Mouse (Mus musculus) T-helper 17 cell (primary cell): Measurements from ENCODE around the gene Wrap73.

Source experiments
- in situ Hi-C, 2 experiments: fragments of 300-600 bp; cut with MboI, MseI; formaldehyde crosslinking; loops; 1 replicate in 1 of 2; 2 replicates in 1 of 2; pipeline ENCODE4 v1.15.1; 2025; ENCODE audit warnings: high pct_unique_total_duplicates in 2 of 2

Gene Wrap73

DNA sequence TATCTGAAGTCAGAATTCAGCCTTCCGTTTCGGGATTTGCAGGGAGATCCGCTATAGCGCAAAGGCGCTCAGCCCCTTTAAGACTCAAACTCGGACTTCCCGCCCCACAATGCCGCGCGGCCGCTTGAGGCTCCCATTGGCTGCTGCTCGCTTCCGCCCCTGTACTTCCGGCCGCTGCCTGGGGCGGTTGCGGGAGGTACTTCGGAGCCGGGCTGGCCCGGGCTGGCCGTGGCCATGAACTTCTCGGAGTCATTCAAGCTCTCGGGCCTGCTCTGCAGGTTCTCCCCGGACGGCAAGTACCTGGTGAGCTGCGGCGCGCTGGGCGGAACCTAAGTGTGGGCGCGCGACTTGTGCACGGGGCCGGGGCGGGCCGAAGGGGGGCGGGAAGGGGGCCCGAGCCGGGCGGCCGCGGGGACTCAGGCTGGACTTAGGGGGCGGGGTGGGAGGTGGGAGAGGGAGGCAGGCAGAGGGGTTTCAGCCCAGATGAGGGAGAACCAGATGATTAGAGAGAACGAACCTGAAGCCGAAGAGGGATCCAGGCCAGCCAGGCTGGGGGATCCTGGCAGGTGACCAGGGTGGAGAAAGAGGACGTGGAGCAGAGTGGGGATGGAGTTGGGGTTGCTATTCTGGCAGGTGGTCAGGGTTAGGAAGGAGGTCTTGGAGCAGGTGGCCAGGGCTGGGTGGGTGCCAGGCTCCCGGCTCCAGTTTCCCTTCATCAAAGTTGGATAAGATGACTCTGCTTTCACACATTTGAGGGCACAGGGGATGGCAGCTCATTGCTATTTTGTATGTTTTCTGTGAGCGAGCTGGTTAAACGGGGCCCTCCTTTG is at the start of gene Wrap73:
Gene Wrap73, plus strand, starts transcription at position 162 of the 830 bp plus-strand sequence.
- in situ Hi-C loops = loop anchor here (10.0 to 25.0 kb wide), 4 partner anchors 178 to 1980 kb away; partner anchors contain the start of genes Espn (in 1 of the 2), Gpr153 (in 1 of the 2) and Hes2 (in 1 of the 2)

DNA sequence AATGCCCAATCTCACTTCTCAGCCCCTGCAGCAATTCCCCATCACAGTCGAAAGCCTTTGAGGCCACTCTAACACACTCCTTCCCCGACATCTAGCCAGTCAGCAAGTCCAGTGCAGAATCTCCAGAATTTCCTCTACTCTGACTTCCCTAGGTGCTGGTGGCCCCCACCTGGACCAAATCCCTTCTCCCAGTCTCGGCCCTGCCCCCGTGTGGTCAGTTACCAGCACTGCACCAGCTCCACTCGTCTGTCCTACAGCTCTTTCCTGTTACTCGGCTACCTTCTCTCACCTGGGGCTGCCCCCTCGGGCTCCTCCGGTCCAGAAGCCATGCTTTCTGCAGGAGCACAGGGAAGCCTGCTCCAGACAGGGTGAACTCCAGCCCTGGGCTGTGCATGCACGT is 49.0 kb upstream of the Wrap73 start:
- in situ Hi-C loops = no loop called here

DNA sequence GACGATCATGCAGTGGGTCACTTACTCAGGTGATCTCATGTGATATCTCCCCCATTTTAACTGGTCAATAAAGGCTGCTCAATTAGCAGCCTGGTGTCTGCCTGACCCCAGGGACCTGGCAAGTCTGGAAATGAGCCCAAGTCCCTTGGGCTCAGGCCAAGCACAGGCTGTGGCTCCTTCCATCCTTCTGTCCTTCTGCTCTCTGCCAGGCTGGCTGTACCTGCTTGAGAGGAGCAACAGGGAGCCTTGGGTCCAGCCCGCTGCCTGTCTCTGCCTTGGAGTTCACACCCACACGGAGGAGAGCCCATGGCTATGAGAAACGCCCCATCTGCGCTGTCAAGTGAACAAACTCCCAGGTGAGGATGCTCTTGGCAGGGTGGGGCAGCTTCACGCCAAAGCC is 46.1 kb upstream of the Wrap73 start:
- in situ Hi-C loops = no loop called here

DNA sequence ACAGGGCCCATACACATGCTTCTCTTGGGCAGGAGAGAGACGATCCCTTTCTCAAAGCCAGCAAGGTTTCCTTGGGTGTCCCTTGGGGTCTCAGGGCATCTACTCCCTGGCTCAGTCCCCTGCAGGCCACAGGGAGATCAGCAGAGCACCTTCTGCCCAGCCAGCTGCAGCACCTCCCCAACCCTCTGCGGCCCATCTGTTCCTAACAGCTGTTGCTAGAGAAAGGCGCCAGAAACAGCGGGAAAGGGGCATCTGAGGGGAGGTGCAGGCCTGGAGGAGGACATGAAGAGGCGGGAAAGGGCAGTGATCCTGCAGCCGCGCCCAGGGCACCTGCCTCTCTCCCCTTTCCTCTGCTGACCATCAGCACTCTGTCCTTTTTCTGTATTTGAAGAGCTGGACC is 42.8 kb upstream of the Wrap73 start:
- in situ Hi-C loops = no loop called here

DNA sequence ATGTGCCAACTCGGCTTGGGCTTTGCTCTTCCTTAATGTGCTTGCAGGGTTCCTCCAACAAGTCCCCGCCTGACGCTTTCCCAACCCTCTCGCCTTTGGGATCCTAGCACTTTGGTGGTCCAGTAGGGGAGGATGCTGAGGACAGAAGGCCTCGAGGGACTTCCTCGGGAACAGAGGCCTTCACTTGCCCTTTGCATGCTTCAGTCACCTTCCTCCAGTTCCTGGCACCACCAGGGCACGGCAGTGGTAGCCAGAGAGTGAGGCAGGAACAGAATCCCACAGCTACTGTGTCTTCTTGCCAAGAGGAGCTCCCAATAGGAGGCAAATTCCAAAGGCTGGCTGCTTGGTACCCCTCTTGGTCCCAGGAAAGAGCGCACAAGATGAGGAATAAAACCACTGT is 38.8 kb upstream of the Wrap73 start:
- in situ Hi-C loops = no loop called here

DNA sequence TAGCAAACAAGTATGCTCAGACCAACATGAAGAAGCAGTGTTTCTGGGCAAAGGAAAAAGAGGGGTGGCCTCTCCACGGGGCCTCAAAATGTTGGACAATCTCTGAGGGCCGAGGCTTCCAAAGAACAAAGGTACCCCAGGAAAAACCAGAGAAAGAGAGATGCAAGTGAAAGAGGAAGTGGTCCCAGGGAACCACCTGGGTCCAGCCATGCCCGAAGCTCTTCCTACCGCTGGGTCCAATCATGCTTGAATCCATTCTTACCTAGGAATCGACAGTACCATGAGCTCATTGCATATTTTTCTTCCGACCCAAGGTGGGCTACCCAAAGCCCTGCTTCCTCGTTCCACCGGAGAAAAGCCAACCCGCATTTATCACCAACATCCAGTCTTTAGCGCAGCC is 38.3 kb upstream of the Wrap73 start:
- in situ Hi-C loops = no loop called here

DNA sequence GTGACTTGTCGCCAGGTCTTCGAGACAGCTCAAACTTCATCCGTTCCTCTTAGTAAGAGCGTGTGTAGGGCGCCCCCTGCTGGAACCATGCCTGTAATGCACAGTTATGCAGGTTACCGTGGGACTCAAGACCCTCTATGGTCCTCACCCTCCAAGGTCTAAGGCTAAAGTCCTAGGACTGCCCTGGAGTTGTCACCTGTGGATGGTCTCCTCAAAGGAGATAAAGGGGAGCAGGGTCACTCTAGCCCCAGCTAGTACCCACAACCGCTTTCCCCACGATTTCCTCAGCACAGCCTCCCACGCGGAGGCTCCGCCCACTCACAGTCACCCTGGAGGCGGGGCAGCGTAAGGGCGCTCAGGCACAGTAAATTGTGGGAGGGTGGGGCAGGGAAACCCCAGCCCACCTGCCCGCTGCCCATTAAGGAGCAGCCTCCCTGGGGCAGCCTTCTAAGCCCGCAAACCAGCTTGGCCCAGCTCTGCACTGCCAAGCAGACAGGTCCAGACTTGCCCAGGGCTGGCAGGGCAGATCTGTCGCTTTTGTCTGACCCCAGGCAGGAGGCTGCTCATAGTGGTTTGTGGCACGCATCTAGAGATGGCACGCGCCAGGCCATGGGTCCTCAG is 36.7 kb upstream of the Wrap73 start:
- in situ Hi-C loops = no loop called here

DNA sequence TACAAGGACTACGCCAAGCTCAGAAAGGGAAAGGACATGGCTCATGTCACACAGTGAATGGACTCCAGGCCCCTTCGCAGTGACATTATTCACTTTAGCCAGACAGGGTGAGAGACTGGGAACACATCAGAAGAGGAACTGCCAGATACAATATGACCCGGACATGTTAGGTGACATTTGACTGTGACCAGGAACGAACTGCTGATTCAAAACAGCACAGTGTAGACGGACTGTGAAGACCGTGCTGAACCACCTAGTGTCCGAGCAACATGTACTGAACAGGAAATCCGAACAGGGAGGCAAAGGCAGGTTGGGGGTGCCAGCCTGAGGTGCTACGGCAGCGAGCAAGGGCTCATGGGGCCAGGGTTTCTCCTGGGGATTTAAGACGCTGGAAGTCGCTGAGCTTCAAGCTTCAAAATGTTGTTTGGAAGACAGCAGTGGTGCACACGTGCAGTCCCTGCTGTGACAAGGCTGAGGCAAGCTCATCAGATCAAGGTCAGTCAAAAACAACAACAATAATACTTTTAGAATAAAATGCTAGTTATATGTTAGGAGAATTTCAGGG is 35.6 kb upstream of the Wrap73 start:
- in situ Hi-C loops = no loop called here

DNA sequence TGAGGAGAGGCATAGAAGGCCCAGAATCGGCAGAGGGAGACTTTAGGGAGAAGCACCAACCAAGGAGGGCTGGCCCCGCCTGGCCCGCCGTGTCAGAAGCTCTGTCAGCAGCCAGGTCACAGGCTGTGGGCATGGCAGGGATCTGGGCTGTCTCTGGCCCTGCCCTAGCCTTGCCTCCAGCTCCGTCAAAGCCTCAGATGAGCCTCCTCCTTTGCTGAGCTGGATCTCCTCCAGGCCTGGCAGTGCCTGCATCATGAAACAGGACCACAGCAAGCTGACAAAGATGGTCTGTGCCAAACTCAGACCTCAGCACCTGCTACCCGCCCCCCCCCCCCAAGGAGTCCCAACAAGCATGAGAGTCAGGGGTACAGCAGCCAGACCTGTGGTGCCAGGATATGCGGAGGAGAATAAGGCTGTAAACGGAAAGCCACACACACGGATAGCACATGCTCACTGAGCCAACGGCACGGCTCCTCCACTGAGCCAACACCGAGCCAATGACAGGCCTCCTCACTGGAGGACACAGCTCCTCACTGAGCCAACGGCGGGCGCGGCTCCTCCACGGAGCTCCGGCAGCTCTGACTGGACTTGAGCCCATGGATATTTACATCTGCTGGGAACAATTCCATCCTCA is 32.8 kb upstream of the Wrap73 start:
- in situ Hi-C loops = no loop called here

DNA sequence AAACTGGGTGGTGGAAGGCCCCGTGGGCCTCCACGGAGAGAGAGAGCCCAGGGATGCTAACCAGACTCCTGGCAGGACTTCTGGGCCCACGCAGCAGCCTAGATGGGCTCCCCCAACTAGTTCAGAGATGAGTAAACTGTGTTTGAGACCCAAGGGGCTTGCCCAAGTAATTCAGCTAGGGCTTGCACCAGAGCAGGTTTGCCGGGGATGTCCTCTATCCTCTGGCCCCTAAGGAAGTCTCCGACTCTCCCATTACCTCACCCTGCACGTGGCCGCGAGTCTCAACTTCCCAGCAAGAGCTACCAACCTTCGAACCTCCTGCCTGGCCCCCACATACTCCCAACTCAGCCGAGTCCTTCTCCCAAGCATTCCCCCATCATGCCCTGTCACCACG is 32.3 kb upstream of the Wrap73 start:
- in situ Hi-C loops = no loop called here

DNA sequence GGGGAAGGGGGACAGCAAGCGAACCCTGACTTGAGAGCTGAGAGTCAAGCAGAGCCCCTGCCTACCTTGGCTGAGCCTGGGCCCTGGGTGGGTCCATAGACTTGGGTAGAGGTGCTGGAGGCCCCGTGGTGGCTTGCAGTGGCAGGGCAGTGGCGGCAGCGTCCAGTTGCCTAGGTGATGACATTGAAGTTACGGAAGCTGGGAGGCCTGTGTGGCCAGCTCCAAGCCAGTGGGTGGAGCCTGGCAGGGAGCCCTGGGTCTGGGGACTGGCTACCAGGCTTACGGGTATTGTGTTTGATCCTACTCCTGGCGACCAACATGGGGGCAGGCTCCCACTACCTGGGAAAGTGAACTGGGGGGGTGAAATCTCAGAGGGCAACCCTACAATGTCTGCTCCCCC is 25.8 kb upstream of the Wrap73 start:
- in situ Hi-C loops = no loop called here

DNA sequence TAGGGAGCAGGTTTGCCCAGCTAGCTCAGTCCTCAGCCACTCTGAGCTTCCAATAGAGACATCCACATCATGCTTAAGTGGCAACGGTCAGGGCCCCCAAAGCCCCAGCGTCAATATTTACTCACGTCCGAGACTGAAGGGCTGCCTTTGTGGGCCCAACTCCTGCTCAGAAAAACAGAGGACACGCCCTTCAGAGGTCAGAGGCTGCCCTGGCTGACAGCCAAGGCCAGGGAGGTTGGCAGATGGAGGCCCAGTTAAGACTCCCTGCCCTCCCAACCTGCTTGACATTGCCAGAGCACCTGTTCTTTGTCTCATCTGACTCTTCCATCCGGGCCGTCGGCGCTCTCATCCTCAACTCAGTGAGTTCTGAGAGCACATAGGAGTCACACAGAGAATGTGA is 23.4 kb upstream of the Wrap73 start:
- in situ Hi-C loops = no loop called here

DNA sequence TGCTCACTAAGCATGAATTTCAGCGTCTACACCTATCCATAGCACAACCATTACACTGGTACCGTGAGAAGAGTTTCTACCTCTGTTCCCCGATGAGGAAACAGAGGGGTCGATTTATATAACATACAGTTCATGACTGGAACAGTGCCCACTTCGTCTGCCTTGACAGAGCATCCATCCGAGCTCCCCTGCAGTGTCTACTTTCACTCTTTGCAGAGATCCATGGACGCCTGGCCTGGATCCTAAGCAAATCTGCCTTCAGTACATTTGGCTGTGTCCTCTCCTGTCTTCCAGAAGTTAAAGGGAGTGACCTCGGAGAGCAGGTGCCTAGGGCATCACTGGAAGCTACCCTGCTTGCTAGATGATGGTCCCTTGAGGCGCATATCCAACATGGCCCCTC is 23.0 kb upstream of the Wrap73 start:
- in situ Hi-C loops = no loop called here

DNA sequence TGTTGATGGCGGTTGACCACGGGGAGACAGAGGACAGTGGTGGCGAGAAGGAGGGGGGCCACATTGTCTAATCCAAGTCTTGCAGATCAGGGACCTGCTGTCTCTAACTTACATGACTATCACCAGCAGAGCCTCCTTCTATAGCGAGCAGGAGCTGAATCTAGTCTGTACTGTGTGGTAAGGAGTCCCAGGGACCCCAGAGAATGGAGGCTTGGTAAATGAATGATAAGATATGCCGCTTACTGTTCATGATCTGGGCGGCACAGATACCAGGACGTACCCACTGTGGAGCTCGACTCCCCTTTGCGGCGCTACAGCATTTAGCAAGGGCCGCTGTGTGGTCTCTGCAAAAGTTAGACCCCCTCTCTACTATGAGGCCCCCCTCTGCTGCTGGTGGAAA is 20.4 kb upstream of the Wrap73 start:
- in situ Hi-C loops = no loop called here

DNA sequence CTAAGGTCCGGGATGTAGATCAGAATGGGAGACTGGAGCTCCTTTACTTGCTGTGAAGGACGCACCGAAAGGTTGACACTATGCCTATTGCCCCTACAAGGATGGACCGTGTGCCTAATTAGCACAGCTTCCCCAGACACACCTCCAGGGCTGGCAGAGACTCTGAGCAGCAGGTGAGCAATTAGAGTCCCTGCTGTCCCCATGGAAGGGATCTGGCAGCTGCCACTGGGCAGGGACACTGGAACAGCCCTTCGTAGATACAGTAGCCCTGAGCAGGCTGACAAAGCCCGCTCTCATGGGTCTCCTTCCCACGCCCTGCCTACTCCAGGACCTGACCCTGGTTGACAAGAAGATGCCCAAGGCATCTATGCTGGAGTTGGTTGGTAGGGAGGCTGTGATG is 19.8 kb upstream of the Wrap73 start:
- in situ Hi-C loops = no loop called here

DNA sequence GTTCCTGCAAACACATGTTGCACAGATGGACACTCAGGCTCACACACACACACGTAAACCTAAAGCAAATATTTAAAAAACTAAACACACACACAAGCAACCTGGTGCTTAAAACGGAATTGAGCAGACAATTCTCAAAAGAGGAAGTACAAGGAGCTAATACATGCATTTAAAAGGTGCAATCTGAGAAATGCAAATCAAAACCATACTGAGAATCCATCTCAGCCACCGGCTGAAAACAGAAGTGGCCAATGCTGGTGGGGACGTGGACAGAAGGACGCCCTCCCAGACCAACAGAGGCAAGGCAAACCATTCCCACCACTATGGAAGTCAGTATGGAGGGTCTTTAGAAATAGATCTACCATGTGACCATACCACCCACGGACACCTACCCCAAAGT is 18.6 kb upstream of the Wrap73 start:
- in situ Hi-C loops = no loop called here

DNA sequence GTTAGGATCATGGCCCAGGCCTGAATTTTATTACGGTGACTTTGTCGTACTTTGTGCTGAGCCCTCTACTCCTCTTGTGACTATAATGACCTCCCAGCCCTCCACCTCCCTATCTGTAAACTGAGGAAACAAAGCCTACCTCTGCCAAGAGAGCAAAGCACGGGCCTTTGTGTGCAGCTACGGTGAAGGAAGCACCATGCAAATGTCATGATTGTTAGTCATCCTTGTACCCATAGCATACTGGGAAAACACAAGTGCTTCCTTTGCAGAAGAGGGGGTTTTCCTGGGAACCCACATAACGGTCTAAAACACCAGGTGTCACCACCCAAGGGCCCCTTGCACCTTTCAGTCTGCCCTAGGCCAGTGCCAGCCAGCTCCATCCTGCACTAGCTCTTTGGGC is 17.0 kb upstream of the Wrap73 start:
- in situ Hi-C loops = loop anchor here in 1 of 2 experiments (25.0 kb wide), 2 partner anchors 1462 to 1963 kb away; partner anchors contain the start of genes Espn and Hes2

DNA sequence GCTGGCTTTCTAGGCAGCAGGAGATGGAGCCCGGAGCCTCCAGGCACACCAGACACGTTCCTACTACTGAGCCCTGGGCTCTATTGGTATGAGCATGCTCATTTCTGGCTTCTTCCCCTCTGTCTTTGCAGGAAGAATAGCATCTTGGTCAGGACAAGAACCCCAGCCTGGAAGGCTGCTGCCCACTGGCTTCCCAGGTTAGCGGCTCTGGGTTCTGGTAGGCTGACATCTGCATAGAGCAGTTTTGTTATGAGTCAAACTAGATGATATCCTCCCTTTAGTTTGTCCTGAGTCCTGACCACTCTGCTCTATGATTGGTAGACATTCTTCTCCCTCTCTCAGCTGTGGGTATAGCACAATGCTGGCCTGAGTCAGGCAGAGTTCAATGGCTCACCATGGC is 14.9 kb upstream of the Wrap73 start:
- in situ Hi-C loops = loop anchor here in 1 of 2 experiments (25.0 kb wide), 2 partner anchors 1460 to 1965 kb away; partner anchors contain the start of genes Espn and Hes2

DNA sequence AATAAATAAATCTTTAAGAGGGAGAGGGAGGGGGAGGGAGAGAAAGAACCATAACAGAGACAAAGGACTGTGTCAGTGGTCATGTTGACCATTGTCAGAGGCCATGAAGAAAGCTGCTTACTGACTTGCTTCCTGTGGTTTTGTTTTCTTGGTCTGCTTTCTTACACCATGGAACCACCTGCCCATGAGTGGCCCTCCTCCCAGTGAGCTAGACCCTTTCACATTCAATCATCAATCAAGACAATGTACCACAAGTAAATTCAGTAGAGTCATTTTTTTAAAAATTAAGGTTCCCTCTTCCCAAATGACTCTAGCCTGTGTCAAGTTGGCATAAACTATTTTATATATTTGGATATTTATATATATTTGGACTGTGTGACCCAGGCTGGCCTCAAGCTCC is 12.2 kb upstream of the Wrap73 start:
- in situ Hi-C loops = loop anchor here in 1 of 2 experiments (25.0 kb wide), 2 partner anchors 1457 to 1968 kb away; partner anchors contain the start of genes Espn and Hes2

DNA sequence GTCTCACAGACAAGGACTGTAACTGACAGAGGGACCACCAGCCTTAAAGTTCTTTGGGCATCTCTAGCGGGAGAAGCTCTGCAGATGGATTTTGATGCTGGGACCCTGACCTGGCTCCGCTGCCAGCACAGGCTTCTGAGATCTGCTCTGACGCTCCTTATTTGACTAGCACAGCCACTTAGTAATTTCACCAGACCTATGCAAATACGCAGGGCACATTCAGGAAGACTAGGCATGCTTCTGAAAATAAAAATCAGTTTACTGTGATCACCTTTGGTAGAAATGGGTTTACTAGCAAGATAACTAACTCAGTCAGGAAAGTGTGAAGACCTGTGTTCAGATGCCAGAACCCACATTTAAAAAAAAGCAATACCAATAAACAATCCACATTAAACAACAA is 10.3 kb upstream of the Wrap73 start:
- in situ Hi-C loops = loop anchor here in 1 of 2 experiments (25.0 kb wide), 2 partner anchors 1455 to 1970 kb away; partner anchors contain the start of genes Espn and Hes2

DNA sequence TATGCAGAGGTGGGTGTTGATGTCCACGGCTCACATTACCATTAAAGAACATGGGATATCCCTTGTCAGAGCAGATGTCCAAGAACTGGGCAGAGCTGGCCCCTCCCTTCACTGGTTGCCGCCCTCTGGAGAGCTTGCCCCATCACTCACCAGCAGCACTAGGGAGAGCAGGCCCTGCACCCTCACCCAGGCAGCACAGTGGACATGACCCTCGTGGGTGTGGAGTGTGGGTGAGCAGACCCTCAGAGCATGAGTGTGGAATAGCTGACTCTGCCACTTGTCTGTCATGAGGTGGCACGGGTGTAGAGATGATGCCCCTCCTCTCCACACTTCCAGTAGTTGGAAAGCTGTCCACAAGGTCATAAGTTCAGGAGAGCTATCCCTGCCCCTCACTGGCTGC is 7.4 kb upstream of the Wrap73 start:
- in situ Hi-C loops = loop anchor here in 1 of 2 experiments (25.0 kb wide), 2 partner anchors 1452 to 1973 kb away; partner anchors contain the start of genes Espn and Hes2

DNA sequence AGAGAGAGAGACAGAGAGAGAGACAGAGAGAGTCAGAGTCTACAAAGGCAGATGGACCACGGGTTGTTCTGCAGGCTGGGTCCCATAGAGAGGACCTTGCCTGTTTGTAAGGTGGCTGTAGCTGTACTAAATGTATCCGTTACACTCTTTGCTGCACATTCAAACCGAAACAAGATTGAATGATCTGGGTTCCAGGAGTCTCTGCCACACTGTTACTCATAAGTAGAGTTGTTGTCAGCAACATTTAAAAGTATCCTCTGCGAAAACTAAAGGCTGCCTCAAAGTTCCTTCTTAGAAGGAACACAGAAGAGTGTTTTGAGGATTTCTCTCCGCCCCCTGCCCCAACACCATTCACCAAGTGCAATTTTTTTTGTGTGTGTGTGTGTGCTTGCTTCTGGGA is 5.0 kb upstream of the Wrap73 start:
- in situ Hi-C loops = loop anchor here in 1 of 2 experiments (25.0 kb wide), 2 partner anchors 1450 to 1975 kb away; partner anchors contain the start of genes Espn and Hes2
